Mouse (Mus musculus) small intestine, adult 10 weeks (tissue): ENCODE results near the gene Pcgf5. TPM values are rescaled to one million over a fixed set of nuclear protein-coding genes. Genes with fewer than 3 reads are reported as not detected.

Experiments used
- polyA plus RNA-seq: library from polyadenylated mRNA; stranded (reverse); fragments of 350-450 nt; fragmentation: Illumina TruSeq; extraction: RNeasy Lipid Tissue Mini Kit (QIAGEN cat#74804); gene quantifications from one replicate; pipeline ENCODE4 v1.2.3, GENCODE M21; 2014; ENCODE audit warnings: low replicate concordance

Gene Pcgf5
- polyA plus RNA-seq: 53.8 TPM

GRCm38 (mm10) chr19:36348161-36348800 is at the start of gene Pcgf5:
TSS of gene Pcgf5 (plus strand) at chr19:36348309.

Other genes starting within 250 kb of the Pcgf5 start
- gene Ankrd1, start 228.2 kb upstream of the Pcgf5 start, polyA plus RNA-seq: 0.22 TPM
- 5.2 TPM for gene Hectd2, start 206.3 kb downstream of the Pcgf5 start, polyA plus RNA-seq